Mouse (Mus musculus) olfactory bulb, adult 2 months (tissue): Measurements from ENCODE around the gene Rnf24.

Experiments used
- CTCF ChIP-seq: fragments of 200-500 bp; IDR thresholded peaks from 2 replicates; pipeline ENCODE4 v1.5.1; 2012; ENCODE audit warnings: low read depth, mild to moderate bottlenecking, low read length, moderate library complexity; ENCODE audit not compliant: insufficient read depth
- POLR2A ChIP-seq: fragments of 200-500 bp; IDR thresholded peaks from 2 replicates; pipeline ENCODE4 v1.6.1; 2012; ENCODE audit warnings: mild to moderate bottlenecking, low read depth, low read length, moderate library complexity; ENCODE audit not compliant: insufficient read depth

DNA sequence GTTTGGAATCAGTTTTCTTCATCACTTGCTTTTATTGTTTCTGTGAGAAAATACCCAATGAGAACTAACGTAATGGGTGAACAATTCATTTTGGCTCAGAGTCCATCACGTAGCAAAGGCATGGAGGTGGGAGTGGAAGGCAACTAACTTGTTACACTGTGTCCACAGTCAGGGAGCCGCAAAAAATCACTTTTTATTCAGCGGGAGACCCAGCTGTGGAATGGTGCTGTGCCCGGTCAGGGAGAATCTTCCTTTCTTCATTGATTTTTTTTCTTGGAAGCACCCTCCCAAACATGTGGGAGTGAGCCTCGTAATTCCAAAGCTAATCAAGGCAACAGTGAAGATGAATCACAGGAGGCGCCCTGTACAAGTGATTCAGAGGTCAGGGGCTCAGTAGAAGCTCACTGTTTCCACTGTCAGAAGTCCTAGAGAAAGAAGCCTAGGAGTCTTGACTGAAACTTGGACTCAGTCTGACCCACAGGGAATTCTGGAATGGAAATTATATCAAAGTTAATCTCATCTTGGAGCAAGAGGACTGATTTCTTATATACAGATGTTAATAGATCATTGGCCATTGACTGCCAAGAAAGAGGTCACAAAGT lies 19.7 kb upstream of the Rnf24 start:
- TF ChIP-seq CTCF (no peak), POLR2A (no peak)
